Mouse (Mus musculus) lung, embryonic 14.5 days (tissue): ENCODE measurements at regions not wholly inside any gene's neighbourhood (a gene's known extent, or its start where the extent isn't known, plus 50 kb on each side); places are given as distances from the start of the nearest gene placed in this dataset.

ENCODE experiments used
- ATAC-seq: fragments of 200-750 bp; cut with Nextera tagmentation; 2 replicates; pipeline ENCODE4 v1.8.0; 2017; ENCODE audit warnings: mild to moderate bottlenecking, moderate TSS enrichment, moderate library complexity; ENCODE audit not compliant: insufficient read depth
- DNase-seq: peaks from one replicate; pipeline ENCODE4 v3.0.0-alpha.2; 2015
- H3K27ac ChIP-seq: fragments of 300-500 bp; sonication (generic); 2 replicates; pipeline ENCODE4 v1.5.1; 2014; ENCODE audit warnings: low read depth, mild to moderate bottlenecking, moderate library complexity
- H3K27me3 ChIP-seq: fragments of 300-500 bp; sonication (generic); 2 replicates; pipeline ENCODE4 v1.6.1; 2014; ENCODE audit warnings: low read length, control low read depth; ENCODE audit not compliant: insufficient read depth
- H3K36me3 ChIP-seq: fragments of 300-500 bp; sonication (generic); 2 replicates; pipeline ENCODE4 v1.6.1; 2014; ENCODE audit warnings: control low read depth; ENCODE audit not compliant: insufficient read depth
- H3K4me1 ChIP-seq: fragments of 300-500 bp; sonication (generic); 2 replicates; pipeline ENCODE4 v1.6.1; 2014; ENCODE audit warnings: antibody characterized with exemption, control low read depth; ENCODE audit not compliant: insufficient read depth
- H3K4me2 ChIP-seq: fragments of 300-500 bp; sonication (generic); 2 replicates; pipeline ENCODE4 v1.6.1; 2014; ENCODE audit warnings: mild to moderate bottlenecking
- H3K4me3 ChIP-seq: fragments of 300-500 bp; sonication (generic); 2 replicates; pipeline ENCODE4 v1.5.1; 2014; ENCODE audit warnings: low read depth, low read length
- H3K9ac ChIP-seq: fragments of 300-500 bp; sonication (generic); 2 replicates; pipeline ENCODE4 v1.6.1; 2014
- H3K9me3 ChIP-seq: fragments of 300-500 bp; sonication (generic); 2 replicates; pipeline ENCODE4 v1.6.1; 2016; ENCODE audit warnings: low read depth, low read length, control low read depth
- CTCF ChIP-seq: IDR thresholded peaks from 2 replicates; pipeline ENCODE4 v1.5.1; 2016; ENCODE audit warnings: antibody characterized with exemption, low read depth
- WGBS: fragments of 180-500 bp; shearing (Covaris S2); extraction: QIAGEN DNeasy Blood & Tissue Kit; methylation state at CpG from one replicate; pipeline ENCODE4 v1.1.7; 2014; 5-methylcytosine and 5-hydroxymethylcytosine counted together

- H3K4me1 ChIP-seq, result no peaks in the 10 kb centered on the region
- H3K36me3 ChIP-seq, result no peaks in the 10 kb centered on the region
- no peak overlapping the region for H3K4me2 ChIP-seq
- H3K27me3 ChIP-seq, result no peaks in the 10 kb centered on the region
- 86% methylated on average over 11 of the region's 11 CpGs for WGBS
- no peak overlapping the region for H3K27ac ChIP-seq
- no peak overlapping the region for H3K4me3 ChIP-seq
- H3K9me3 ChIP-seq, result no peaks in the 10 kb centered on the region
- H3K9ac ChIP-seq, result no peak overlapping the region
- no peak for DNase-seq
- no peak for TF ChIP-seq CTCF
- no peak for ATAC-seq
Measured at GRCm38 (mm10) chr6:51067332-51067731, 365.1 kb upstream of the Nfe2l3 start.

GRCm38 (mm10) chr6:51069945-51070344 lies 362.5 kb upstream of the Nfe2l3 start:
- H3K9me3 ChIP-seq, result no peaks in the 10 kb centered on the region
- no peaks in the 10 kb centered on the region for H3K27me3 ChIP-seq
- no peak overlapping the region for H3K27ac ChIP-seq
- no peak overlapping the region for H3K9ac ChIP-seq
- no peaks in the 10 kb centered on the region for H3K36me3 ChIP-seq
- no peak for TF ChIP-seq CTCF
- H3K4me2 ChIP-seq, result no peak overlapping the region
- no peak overlapping the region for H3K4me3 ChIP-seq
- H3K4me1 ChIP-seq, result no peaks in the 10 kb centered on the region
- ATAC-seq, result no peak
- peak; percentile 63 for DNase-seq
- WGBS, result 35% methylated on average over 5 of the region's 5 CpGs

GRCm38 (mm10) chr6:51071243-51071642 lies 361.2 kb upstream of the Nfe2l3 start:
- ATAC-seq (no peak), DNase-seq (no peak)
- H3K27ac ChIP-seq, result no peak overlapping the region
- H3K27me3 ChIP-seq, result no peaks in the 10 kb centered on the region
- no peak overlapping the region for H3K9ac ChIP-seq
- no peak overlapping the region for H3K4me2 ChIP-seq
- H3K4me3 ChIP-seq, result no peak overlapping the region
- no peaks in the 10 kb centered on the region for H3K36me3 ChIP-seq
- TF ChIP-seq CTCF, result no peak
- H3K4me1 ChIP-seq, result no peaks in the 10 kb centered on the region
- WGBS, result 34% methylated on average over 9 of the region's 9 CpGs
- no peaks in the 10 kb centered on the region for H3K9me3 ChIP-seq

- no peak overlapping the region for H3K4me3 ChIP-seq
- no peaks in the 10 kb centered on the region for H3K9me3 ChIP-seq
- H3K36me3 ChIP-seq, result no peaks in the 10 kb centered on the region
- 16% methylated on average over 8 of the region's 8 CpGs for WGBS
- TF ChIP-seq CTCF, result no peak
- ATAC-seq, result no peak
- peaks cover 21% of the 10 kb centered on the region; the same call in 1 of the 2 replicates for H3K4me1 ChIP-seq
- no peaks in the 10 kb centered on the region for H3K27me3 ChIP-seq
- H3K4me2 ChIP-seq, result no peak overlapping the region
- H3K9ac ChIP-seq, result no peak overlapping the region
- DNase-seq, result peak; percentile 63
- H3K27ac ChIP-seq, result peak overlapping the region; percentile 66
Measured at GRCm38 (mm10) chr6:51075026-51075425, 357.4 kb upstream of the Nfe2l3 start.

- DNase-seq, result peak; percentile 65
- H3K36me3 ChIP-seq, result no peaks in the 10 kb centered on the region
- H3K27me3 ChIP-seq, result no peaks in the 10 kb centered on the region
- ATAC-seq, result peak; percentile 85
- 64% methylated on average over 21 of the region's 21 CpGs for WGBS
- H3K4me3 ChIP-seq, result no peak overlapping the region
- peaks cover 21% of the 10 kb centered on the region; the same call in 1 of the 2 replicates for H3K4me1 ChIP-seq
- H3K4me2 ChIP-seq, result no peak overlapping the region
- no peak overlapping the region for H3K9ac ChIP-seq
- TF ChIP-seq CTCF, result no peak
- no peaks in the 10 kb centered on the region for H3K9me3 ChIP-seq
- H3K27ac ChIP-seq, result peak overlapping the region; percentile 81
Measured at GRCm38 (mm10) chr6:51076861-51077768, 355.4 kb upstream of the Nfe2l3 start.

GRCm38 (mm10) chr6:51077769-51078096 lies 354.7 kb upstream of the Nfe2l3 start:
- ATAC-seq (no peak; the same call in 1 of the 2 replicates), DNase-seq (peak; percentile 40)
- TF ChIP-seq CTCF, result no peak
- Histone ChIP-seq H3K36me3 (no peaks in the 10 kb centered on the region), H3K27ac (peak overlapping the region; percentile 81), H3K4me1 (peaks cover 21% of the 10 kb centered on the region; the same call in 1 of the 2 replicates), H3K4me2 (no peak overlapping the region; the same call in 1 of the 2 replicates), H3K27me3 (no peaks in the 10 kb centered on the region), H3K4me3 (no peak overlapping the region), H3K9me3 (no peaks in the 10 kb centered on the region), H3K9ac (no peak overlapping the region)
- WGBS, result 52% methylated on average over 6 of the region's 6 CpGs

- no peak for ATAC-seq
Measured at GRCm38 (mm10) chr6:51078353-51078966, 354.0 kb upstream of the Nfe2l3 start.

More at GRCm38 (mm10) chr6:51078353-51078966, 354.0 kb upstream of the Nfe2l3 start:
- no peaks in the 10 kb centered on the region for H3K36me3 ChIP-seq
- H3K4me3 ChIP-seq, result no peak overlapping the region
- peak overlapping the region; percentile 27; the same call in 1 of the 2 replicates for H3K4me2 ChIP-seq
- peak overlapping the region; percentile 81; the same call in 1 of the 2 replicates for H3K27ac ChIP-seq
- no peaks in the 10 kb centered on the region for H3K27me3 ChIP-seq
- no peaks in the 10 kb centered on the region for H3K9me3 ChIP-seq
- DNase-seq, result no peak
- no peak for TF ChIP-seq CTCF
- no peak overlapping the region for H3K9ac ChIP-seq
- WGBS, result 66% methylated on average over 11 of the region's 11 CpGs
- peaks cover 21% of the 10 kb centered on the region; the same call in 1 of the 2 replicates for H3K4me1 ChIP-seq
